Mouse (Mus musculus): ENCODE measurements around the gene Mup14.
"Not testable (repeated sequence)": the region's sequence is repeated elsewhere in the genome, so short reads cannot be mapped to it uniquely, and the experiment has no call there.

Gene Mup14

GRCm38 (mm10) chr4:61303900-61304299, at the start of gene Mup14:
Mup14 (minus strand) TSS chr4:61304000.
- DNase-seq = not testable (repeated sequence)

GRCm38 (mm10) chr4:61338108-61338507, 34.3 kb upstream of the Mup14 start:
- DNase-seq = not testable (repeated sequence)
